Comparison of ENCODE assay signal across 43 mouse cellular contexts in genomic region chr9:78359750-78360483, GRCm38 (mm10). TPM values are rescaled to one million over a fixed set of nuclear protein-coding genes. Genes with fewer than 3 reads are reported as not detected.
"Had no signal": no experiment of that assay in that cellular context is flagged by ENCODE, and none has a peak within 500 bp of the region (broad histone marks: within the 10 kb centered on the region; RNA-seq: fewer than 3 reads in every experiment).

No protein-coding gene starts in this region.

- H3K36me3 ChIP-seq: heart, embryonic 12.5 days; hindbrain, embryonic 10.5 days; hindbrain, embryonic 12.5 days; hindbrain, embryonic 15.5 days; kidney, embryonic 15.5 days; limb, embryonic 10.5 days; limb, embryonic 12.5 days; liver, embryonic 13.5 days; liver, embryonic 15.5 days had no signal

- H3K27ac ChIP-seq: heart, adult 2 months; hindbrain, embryonic 10.5 days; hindbrain, embryonic 12.5 days; hindbrain, embryonic 15.5 days; hindbrain, postnatal 0 days; kidney, embryonic 15.5 days; kidney, postnatal 0 days; limb, embryonic 10.5 days; limb, embryonic 12.5 days; liver, embryonic 13.5 days; liver, embryonic 15.5 days had no signal

- H3K27me3 ChIP-seq: heart, embryonic 12.5 days; hindbrain, embryonic 12.5 days; hindbrain, embryonic 15.5 days; kidney, embryonic 15.5 days; limb, embryonic 12.5 days; liver, embryonic 13.5 days; liver, embryonic 15.5 days had no signal

- ATAC-seq: hindbrain, postnatal 0 days; intestine, embryonic 16.5 days had no signal

- H3K4me3 ChIP-seq: heart, adult 2 months; heart, embryonic 12.5 days; hindbrain, embryonic 10.5 days; hindbrain, embryonic 12.5 days; hindbrain, embryonic 15.5 days; kidney, embryonic 15.5 days; limb, embryonic 10.5 days; limb, embryonic 12.5 days; liver, embryonic 13.5 days; liver, embryonic 15.5 days had no signal

- DNase-seq: gastrocnemius, postnatal 14 days; gastrocnemius, postnatal 36 days; heart, adult 11 months; heart, adult 2 months; heart, postnatal 10 days; heart, postnatal 4 days; kidney, adult 11 months; kidney, adult 2 months; kidney, adult 9 months; kidney, postnatal 14 days; kidney, postnatal 36 days; layer of hippocampus, adult 9-11 months; layer of hippocampus, postnatal 36 days; liver; liver, embryonic 13.5 days had no signal

- H3K4me2 ChIP-seq: heart, embryonic 12.5 days; hindbrain, embryonic 12.5 days; hindbrain, embryonic 15.5 days; kidney, embryonic 15.5 days; limb, embryonic 12.5 days; liver, embryonic 11.5 days; liver, embryonic 13.5 days; liver, embryonic 15.5 days had no signal

- H3K9ac ChIP-seq: heart, embryonic 12.5 days; hindbrain, embryonic 12.5 days; hindbrain, embryonic 15.5 days; kidney, embryonic 15.5 days; limb, embryonic 12.5 days; liver, embryonic 13.5 days; liver, embryonic 15.5 days had no signal

- H3K9me3 ChIP-seq: heart, embryonic 12.5 days; hindbrain, embryonic 10.5 days; hindbrain, embryonic 12.5 days; hindbrain, embryonic 15.5 days; kidney, embryonic 15.5 days; limb, embryonic 10.5 days; limb, embryonic 12.5 days; liver, embryonic 13.5 days; liver, embryonic 15.5 days had no signal

- H3K4me1 ChIP-seq: heart, embryonic 12.5 days; hindbrain, embryonic 10.5 days; hindbrain, embryonic 12.5 days; hindbrain, embryonic 15.5 days; kidney, embryonic 15.5 days; limb, embryonic 10.5 days; limb, embryonic 12.5 days; liver, embryonic 13.5 days; liver, embryonic 15.5 days had no signal

RNA-seq across cellular contexts. Expression of gene Gsta2, which starts 4.3 kb away (rescaled TPM):
- total RNA-seq: gastrocnemius, adult 8-10 months; gastrocnemius, postnatal 14 days; gastrocnemius, postnatal 36 days; heart, postnatal 10 days; heart, postnatal 4 days; hindbrain, postnatal 0 days; layer of hippocampus, adult 18-20 months; layer of hippocampus, postnatal 14 days; layer of hippocampus, postnatal 36 days; left cerebral cortex, adult 8-10 months; left cerebral cortex, postnatal 10 days; left cerebral cortex, postnatal 36 days had no signal
- polyA plus RNA-seq: heart, embryonic 12.5 days; heart, embryonic 14.5 days; hindbrain, embryonic 10.5 days; hindbrain, embryonic 12.5 days; hindbrain, embryonic 15.5 days; hindbrain, postnatal 0 days; large intestine, adult 2 months; limb, embryonic 10.5 days; limb, embryonic 12.5 days; liver, embryonic 11.5 days; liver, embryonic 13.5 days had no signal

RNA-seq across cellular contexts. Expression of gene Dppa5a, which starts 8.1 kb away (rescaled TPM):
- total RNA-seq: gastrocnemius, adult 18-20 months; gastrocnemius, adult 8-10 months; gastrocnemius, postnatal 14 days; gastrocnemius, postnatal 36 days; heart, adult 2 months; heart, postnatal 10 days; heart, postnatal 25 days; heart, postnatal 4 days; layer of hippocampus, adult 18-20 months; layer of hippocampus, postnatal 14 days; layer of hippocampus, postnatal 36 days; left cerebral cortex, adult 18-20 months; left cerebral cortex, postnatal 36 days had no signal
- polyA plus RNA-seq: gonadal fat pad, adult 2 months; heart, adult 2 months; heart, embryonic 12.5 days; heart, embryonic 14.5 days; heart, embryonic 16.5 days; intestine, embryonic 14.5 days; intestine, embryonic 16.5 days; kidney, adult 2 months; kidney, embryonic 15.5 days; large intestine, adult 2 months; limb, embryonic 10.5 days; liver, embryonic 11.5 days; liver, embryonic 13.5 days; liver, embryonic 15.5 days had no signal

RNA-seq across cellular contexts. Expression of gene Ooep, which starts 18.6 kb away (rescaled TPM):
- total RNA-seq: gastrocnemius, adult 18-20 months; gastrocnemius, adult 8-10 months; gastrocnemius, postnatal 36 days; heart, adult 2 months; heart, postnatal 10 days; heart, postnatal 25 days; heart, postnatal 4 days; layer of hippocampus, adult 18-20 months; layer of hippocampus, postnatal 36 days; left cerebral cortex, adult 18-20 months; left cerebral cortex, adult 8-10 months; left cerebral cortex, postnatal 36 days had no signal
- polyA plus RNA-seq: gonadal fat pad, adult 2 months; heart, adult 2 months had no signal

RNA-seq across cellular contexts. Expression of gene Omt2b, which starts 32.5 kb away (rescaled TPM):
- total RNA-seq: gastrocnemius, adult 18-20 months; gastrocnemius, adult 8-10 months; gastrocnemius, postnatal 14 days; gastrocnemius, postnatal 36 days; heart, adult 2 months; heart, postnatal 10 days; heart, postnatal 25 days; heart, postnatal 4 days; hindbrain, postnatal 0 days; layer of hippocampus, adult 18-20 months; layer of hippocampus, adult 8-10 months; layer of hippocampus, postnatal 14 days; layer of hippocampus, postnatal 36 days; left cerebral cortex, adult 18-20 months; left cerebral cortex, adult 8-10 months; left cerebral cortex, postnatal 10 days; left cerebral cortex, postnatal 36 days had no signal
- polyA plus RNA-seq: gonadal fat pad, adult 2 months; heart, adult 2 months; heart, embryonic 12.5 days; heart, embryonic 14.5 days; heart, embryonic 16.5 days; hindbrain, embryonic 10.5 days; hindbrain, embryonic 12.5 days; hindbrain, embryonic 15.5 days; hindbrain, postnatal 0 days; intestine, embryonic 14.5 days; intestine, embryonic 16.5 days; kidney, adult 2 months; kidney, embryonic 15.5 days; kidney, postnatal 0 days; large intestine, adult 2 months; limb, embryonic 10.5 days; limb, embryonic 12.5 days; limb, embryonic 14.5 days; liver, embryonic 11.5 days; liver, embryonic 13.5 days; liver, embryonic 15.5 days had no signal

RNA-seq across cellular contexts. Expression of gene Ddx43, which starts 35.7 kb away (rescaled TPM):
- total RNA-seq: gastrocnemius, adult 18-20 months; gastrocnemius, adult 8-10 months; gastrocnemius, postnatal 14 days; gastrocnemius, postnatal 36 days; heart, adult 2 months; heart, postnatal 10 days; heart, postnatal 25 days; heart, postnatal 4 days; hindbrain, postnatal 0 days; layer of hippocampus, adult 18-20 months; layer of hippocampus, postnatal 36 days; left cerebral cortex, adult 18-20 months; left cerebral cortex, postnatal 10 days; left cerebral cortex, postnatal 36 days had no signal
- polyA plus RNA-seq: gonadal fat pad, adult 2 months; heart, adult 2 months; kidney, adult 2 months; large intestine, adult 2 months; liver, embryonic 13.5 days; liver, embryonic 15.5 days had no signal
